Mouse (Mus musculus): ENCODE measurements at regions not wholly inside any gene's neighbourhood (a gene's known extent, or its start where the extent isn't known, plus 50 kb on each side); places are given as distances from the start of the nearest gene placed in this dataset.

DNA sequence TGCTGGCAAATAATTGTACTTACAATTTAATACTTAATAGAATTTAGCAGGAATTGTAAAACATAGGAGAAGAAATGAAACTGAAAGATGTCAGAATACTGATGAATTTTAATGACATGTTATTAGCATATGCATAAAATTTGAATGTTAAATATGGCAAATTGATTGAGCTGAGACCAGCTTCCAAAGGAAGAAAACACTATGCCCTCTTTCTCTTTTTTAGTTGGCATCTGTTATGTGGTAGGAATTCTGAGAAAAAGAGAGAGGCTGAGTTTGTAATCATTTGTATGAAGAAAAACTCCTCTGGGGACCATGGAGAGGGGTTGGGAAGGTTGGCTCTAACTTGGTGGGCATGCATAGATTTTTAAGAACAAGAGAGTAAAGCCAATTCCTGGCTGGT is 224.2 kb downstream of the Gm11077 start:
- H3K36me3 ChIP-seq = no peaks in the 10 kb centered on the region
- H3K4me1 ChIP-seq (replicated peaks) = peaks cover 8% of the 10 kb centered on the region; the same call in 1 of the 2 replicates
- DNase-seq (ENCODE audit: low spot score) = no peak
- H3K4me3 ChIP-seq = no peak overlapping the region
- H3K9me3 ChIP-seq = no peaks in the 10 kb centered on the region
- H3K27ac ChIP-seq = no peak overlapping the region
- no peaks in the 10 kb centered on the region for H3K27me3 ChIP-seq (ENCODE audit: insufficient read depth, poor library complexity, severe bottlenecking)

DNA sequence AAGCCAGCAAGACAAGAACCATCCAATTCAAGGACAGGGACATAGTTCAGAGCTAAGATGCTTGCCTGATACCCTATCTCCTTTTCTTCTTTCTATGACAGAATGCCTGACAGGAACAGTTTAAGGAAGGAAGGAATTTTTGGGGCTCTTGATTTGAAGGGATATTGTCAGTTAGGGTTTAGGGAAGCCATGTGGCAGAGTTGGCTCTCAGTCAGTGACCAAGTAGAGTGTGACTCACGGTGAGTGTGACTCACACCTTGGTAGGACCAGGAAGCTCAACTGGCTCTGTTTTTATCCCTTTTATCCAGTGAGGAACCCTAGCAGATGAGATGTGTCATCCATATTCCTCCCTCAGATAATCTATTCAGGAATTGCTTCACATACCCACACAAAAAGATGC is 224.6 kb downstream of the Gm11077 start:
- Histone ChIP-seq H3K9me3 (no peaks in the 10 kb centered on the region), H3K36me3 (no peaks in the 10 kb centered on the region), H3K4me1 (replicated peaks) (peaks cover 8% of the 10 kb centered on the region; the same call in 1 of the 2 replicates), H3K27ac (no peak overlapping the region), H3K4me3 (no peak overlapping the region), H3K27me3 (ENCODE audit: insufficient read depth, poor library complexity, severe bottlenecking) (no peaks in the 10 kb centered on the region)
- WGBS = 83% methylated on average over 1 of the region's 1 CpGs
- DNase-seq (ENCODE audit: low spot score) = no peak

DNA sequence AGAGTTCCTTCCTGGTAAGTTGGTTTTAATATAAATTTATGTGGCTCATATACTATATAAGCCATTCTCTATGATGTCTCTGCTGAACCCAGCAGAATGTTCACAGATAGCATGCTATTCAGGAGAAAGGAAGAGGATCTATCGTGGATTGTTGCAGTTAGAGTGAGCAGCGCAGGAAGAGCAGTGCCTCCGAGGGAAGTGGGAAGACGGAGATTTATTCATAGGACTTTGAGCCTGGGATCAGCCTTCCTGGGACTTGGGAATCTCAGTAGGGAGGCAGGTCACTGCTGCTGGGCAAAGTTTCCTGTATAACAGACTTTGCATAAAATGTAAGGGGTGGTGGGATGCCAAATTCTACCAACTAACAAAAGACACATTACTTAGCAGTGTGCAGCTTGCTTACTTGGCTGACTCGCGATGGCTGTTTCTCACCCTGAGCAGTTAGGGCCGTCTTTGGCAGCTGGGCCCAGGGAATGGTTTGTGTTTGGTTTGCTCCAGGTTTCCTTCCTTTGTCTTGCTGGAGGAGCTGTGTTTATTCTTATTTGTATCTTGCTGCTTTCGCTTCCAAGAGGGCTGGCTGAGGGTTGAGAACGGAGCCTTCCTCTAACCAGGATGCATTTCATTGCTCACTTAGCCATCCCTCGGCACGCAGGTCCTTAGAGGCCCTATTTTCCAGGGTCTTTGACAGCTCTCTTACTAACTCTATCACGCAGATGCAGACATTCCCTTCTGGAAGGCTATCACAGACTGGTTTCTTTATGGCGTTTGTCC is 226.9 kb downstream of the Gm11077 start:
- Histone ChIP-seq H3K4me3 (no peak overlapping the region), H3K9me3 (no peaks in the 10 kb centered on the region), H3K36me3 (no peaks in the 10 kb centered on the region), H3K27me3 (ENCODE audit: insufficient read depth, poor library complexity, severe bottlenecking) (no peaks in the 10 kb centered on the region), H3K4me1 (replicated peaks) (peaks cover 8% of the 10 kb centered on the region; the same call in 1 of the 2 replicates), H3K27ac (peak overlapping the region; percentile 13)
- DNase-seq (ENCODE audit: low spot score) = no peak
- WGBS = 75% methylated on average over 13 of the region's 13 CpGs

DNA sequence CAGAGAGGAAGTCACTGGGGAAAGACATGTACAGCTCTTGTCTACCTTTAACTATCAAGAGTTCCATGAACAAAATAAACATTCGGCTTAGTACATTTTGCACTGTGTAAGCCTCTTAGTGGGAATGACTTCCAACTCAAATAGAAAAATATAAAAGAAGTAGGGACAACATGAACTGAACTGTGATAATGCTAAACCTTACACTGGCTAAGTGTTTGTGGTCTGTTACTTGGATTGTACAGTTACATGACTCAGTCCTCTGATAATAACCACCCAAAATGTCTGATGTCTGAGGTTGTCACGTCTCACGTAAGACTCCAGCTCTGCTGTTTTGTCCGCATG is 227.4 kb downstream of the Gm11077 start:
- H3K36me3 ChIP-seq = no peaks in the 10 kb centered on the region
- H3K27me3 ChIP-seq (ENCODE audit: insufficient read depth, poor library complexity, severe bottlenecking) = no peaks in the 10 kb centered on the region
- 93% methylated on average over 4 of the region's 4 CpGs for WGBS
- peaks cover 8% of the 10 kb centered on the region; the same call in 1 of the 2 replicates for H3K4me1 ChIP-seq (replicated peaks)
- H3K9me3 ChIP-seq = no peaks in the 10 kb centered on the region
- no peak overlapping the region for H3K27ac ChIP-seq
- no peak overlapping the region for H3K4me3 ChIP-seq
- no peak for DNase-seq (ENCODE audit: low spot score)

DNA sequence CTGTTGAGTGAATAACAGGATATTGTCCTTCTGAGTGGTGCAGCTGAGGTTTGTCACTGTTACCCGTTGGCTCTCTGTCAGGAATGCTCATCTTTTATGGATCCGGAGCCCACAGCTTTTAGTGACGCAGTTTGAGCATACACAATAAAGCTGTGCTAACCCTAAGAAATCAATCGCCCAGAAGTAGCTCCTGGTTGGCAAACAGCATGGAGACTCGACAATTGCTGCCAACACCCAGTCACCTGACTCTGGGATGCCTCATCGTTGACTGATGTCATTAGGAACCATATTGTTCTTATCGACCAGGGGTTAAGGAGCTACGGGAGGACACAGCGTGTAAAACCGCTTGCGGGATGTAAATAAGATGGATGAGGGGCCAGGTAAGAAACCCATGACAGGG is 232.9 kb downstream of the Gm11077 start:
- peak; percentile 37 for DNase-seq (ENCODE audit: low spot score)
- Histone ChIP-seq H3K27ac (peak overlapping the region; percentile 81), H3K4me3 (peak overlapping the region; percentile 34), H3K36me3 (no peaks in the 10 kb centered on the region), H3K9me3 (no peaks in the 10 kb centered on the region), H3K4me1 (replicated peaks) (peaks cover 36% of the 10 kb centered on the region), H3K27me3 (ENCODE audit: insufficient read depth, poor library complexity, severe bottlenecking) (no peaks in the 10 kb centered on the region)
- WGBS = 36% methylated on average over 11 of the region's 11 CpGs

DNA sequence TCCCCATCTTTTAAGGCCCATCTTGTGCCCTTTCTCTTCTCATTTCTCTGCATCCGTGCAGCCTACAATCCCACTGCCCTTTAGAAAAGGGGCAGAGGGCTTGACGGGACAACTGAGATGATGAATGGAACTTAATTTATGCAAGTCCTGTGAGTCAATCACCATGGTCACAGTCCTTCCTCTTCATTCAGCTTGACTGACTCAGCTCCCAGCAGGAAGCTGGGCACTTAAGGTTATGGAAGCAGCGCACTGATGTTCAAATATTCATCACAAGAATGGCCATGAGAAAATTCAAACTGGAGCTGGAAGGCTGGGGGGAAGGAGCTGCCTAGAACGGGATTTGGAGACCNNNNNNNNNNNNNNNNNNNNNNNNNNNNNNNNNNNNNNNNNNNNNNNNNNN is 233.5 kb downstream of the Gm11077 start:
- Histone ChIP-seq H3K4me1 (replicated peaks) (peaks cover 36% of the 10 kb centered on the region), H3K9me3 (no peaks in the 10 kb centered on the region), H3K36me3 (no peaks in the 10 kb centered on the region), H3K27me3 (ENCODE audit: insufficient read depth, poor library complexity, severe bottlenecking) (no peaks in the 10 kb centered on the region), H3K27ac (peak overlapping the region; percentile 81), H3K4me3 (peak overlapping the region; percentile 34)
- DNase-seq (ENCODE audit: low spot score) = peak; percentile 59
- WGBS = 28% methylated on average over 4 of the region's 4 CpGs

DNA sequence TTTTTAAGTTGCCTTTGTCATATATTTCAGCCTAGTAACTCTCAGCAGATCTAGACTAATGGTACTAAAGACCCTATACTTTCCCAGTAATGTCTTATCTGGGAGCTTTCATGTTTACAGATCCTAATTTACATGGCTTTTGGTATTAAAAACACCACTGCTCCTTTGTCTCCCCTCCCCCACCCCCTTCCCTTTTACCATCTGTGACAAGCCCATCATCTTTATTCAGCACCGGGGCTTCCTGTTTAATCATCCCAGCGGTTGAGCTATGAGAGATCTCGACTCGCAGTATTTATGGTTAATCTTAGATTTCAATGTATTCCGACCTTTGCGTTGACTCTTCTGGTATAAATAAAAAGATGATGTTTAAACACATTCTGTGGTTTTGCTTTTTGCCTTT is 244.6 kb downstream of the Gm11077 start:
- no peaks in the 10 kb centered on the region for H3K36me3 ChIP-seq
- no peaks in the 10 kb centered on the region for H3K9me3 ChIP-seq
- no peaks in the 10 kb centered on the region for H3K4me1 ChIP-seq (replicated peaks)
- no peak for DNase-seq (ENCODE audit: low spot score)
- H3K27me3 ChIP-seq (ENCODE audit: insufficient read depth, poor library complexity, severe bottlenecking) = no peaks in the 10 kb centered on the region
- H3K4me3 ChIP-seq = no peak overlapping the region
- H3K27ac ChIP-seq = 0 out of 2 replicates have a peak overlapping the region, but pooled peaks have one; percentile 35
- 81% methylated on average over 6 of the region's 6 CpGs for WGBS

DNA sequence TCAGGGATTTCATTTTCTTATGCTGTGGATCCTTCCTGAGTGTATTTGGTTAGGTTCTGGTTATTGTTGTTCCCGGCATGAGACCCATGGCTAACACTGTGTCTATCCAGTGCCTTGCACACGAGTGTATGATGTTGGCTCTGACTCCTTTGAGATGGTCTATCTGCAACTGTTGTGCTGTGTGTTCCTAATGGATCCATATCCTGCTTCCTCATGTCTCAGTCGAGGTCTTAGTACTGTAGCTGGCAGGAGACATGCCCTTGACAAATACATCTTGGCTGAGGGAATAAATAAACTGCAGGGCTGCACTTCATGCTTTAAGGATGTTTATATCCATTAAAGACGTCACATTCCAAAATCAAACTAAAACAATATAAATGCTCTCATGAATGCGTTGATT is 247.9 kb downstream of the Gm11077 start:
- H3K27me3 ChIP-seq (ENCODE audit: insufficient read depth, poor library complexity, severe bottlenecking) = no peaks in the 10 kb centered on the region
- WGBS = 87% methylated on average over 5 of the region's 5 CpGs
- H3K4me1 ChIP-seq (replicated peaks) = no peaks in the 10 kb centered on the region
- DNase-seq (ENCODE audit: low spot score) = no peak
- no peak overlapping the region for H3K4me3 ChIP-seq
- no peaks in the 10 kb centered on the region for H3K9me3 ChIP-seq
- no peak overlapping the region for H3K27ac ChIP-seq
- no peaks in the 10 kb centered on the region for H3K36me3 ChIP-seq

DNA sequence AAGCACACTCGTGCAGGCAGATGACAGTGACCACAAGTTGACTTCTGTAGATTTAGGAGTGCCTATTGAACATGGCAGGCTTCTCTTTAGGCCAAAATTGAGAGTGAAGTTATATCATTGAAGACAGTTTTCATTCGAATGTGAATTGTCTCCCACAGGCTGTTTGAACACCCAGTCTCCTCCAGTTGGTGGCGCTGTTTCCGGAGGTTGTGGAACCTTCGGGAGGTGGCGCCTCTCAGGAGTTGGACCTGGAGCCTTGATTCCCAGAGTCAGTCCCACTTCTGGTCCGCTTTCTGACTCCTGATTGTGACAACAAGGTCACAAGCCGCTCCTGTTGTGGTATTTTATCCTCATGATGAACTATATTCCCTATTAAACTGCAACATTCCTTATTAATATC is 254.5 kb downstream of the Gm11077 start:
- Histone ChIP-seq H3K4me3 (no peak overlapping the region), H3K4me1 (replicated peaks) (no peaks in the 10 kb centered on the region), H3K27me3 (ENCODE audit: insufficient read depth, poor library complexity, severe bottlenecking) (no peaks in the 10 kb centered on the region), H3K36me3 (no peaks in the 10 kb centered on the region), H3K9me3 (peaks cover 4% of the 10 kb centered on the region; the same call in 1 of the 2 replicates), H3K27ac (no peak overlapping the region)
- DNase-seq (ENCODE audit: low spot score) = no peak
- WGBS = 93% methylated on average over 8 of the region's 8 CpGs

DNA sequence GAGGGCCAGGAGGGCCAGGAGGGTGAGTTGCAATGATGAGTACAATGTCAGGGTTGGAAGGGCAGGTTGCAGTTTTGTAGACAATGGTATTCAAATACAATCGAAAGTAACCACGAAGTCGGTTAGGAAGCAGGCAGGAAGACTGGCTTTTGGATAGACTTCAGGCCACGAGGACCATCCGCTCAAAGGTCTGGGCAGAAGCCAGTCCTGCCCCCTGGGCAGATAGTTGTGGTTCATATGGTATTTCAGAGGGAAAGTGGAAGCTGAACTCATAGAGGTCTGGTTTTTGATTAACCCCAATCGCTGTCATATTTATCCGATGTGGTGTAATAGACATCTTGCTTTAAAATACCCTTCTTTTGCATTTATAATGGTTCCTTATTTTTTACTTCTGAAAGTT is 255.2 kb downstream of the Gm11077 start:
- H3K27ac ChIP-seq = no peak overlapping the region
- no peaks in the 10 kb centered on the region for H3K4me1 ChIP-seq (replicated peaks)
- 97% methylated on average over 7 of the region's 7 CpGs for WGBS
- H3K4me3 ChIP-seq = no peak overlapping the region
- DNase-seq (ENCODE audit: low spot score) = no peak
- H3K36me3 ChIP-seq = no peaks in the 10 kb centered on the region
- peaks cover 4% of the 10 kb centered on the region; the same call in 1 of the 2 replicates for H3K9me3 ChIP-seq
- H3K27me3 ChIP-seq (ENCODE audit: insufficient read depth, poor library complexity, severe bottlenecking) = no peaks in the 10 kb centered on the region

DNA sequence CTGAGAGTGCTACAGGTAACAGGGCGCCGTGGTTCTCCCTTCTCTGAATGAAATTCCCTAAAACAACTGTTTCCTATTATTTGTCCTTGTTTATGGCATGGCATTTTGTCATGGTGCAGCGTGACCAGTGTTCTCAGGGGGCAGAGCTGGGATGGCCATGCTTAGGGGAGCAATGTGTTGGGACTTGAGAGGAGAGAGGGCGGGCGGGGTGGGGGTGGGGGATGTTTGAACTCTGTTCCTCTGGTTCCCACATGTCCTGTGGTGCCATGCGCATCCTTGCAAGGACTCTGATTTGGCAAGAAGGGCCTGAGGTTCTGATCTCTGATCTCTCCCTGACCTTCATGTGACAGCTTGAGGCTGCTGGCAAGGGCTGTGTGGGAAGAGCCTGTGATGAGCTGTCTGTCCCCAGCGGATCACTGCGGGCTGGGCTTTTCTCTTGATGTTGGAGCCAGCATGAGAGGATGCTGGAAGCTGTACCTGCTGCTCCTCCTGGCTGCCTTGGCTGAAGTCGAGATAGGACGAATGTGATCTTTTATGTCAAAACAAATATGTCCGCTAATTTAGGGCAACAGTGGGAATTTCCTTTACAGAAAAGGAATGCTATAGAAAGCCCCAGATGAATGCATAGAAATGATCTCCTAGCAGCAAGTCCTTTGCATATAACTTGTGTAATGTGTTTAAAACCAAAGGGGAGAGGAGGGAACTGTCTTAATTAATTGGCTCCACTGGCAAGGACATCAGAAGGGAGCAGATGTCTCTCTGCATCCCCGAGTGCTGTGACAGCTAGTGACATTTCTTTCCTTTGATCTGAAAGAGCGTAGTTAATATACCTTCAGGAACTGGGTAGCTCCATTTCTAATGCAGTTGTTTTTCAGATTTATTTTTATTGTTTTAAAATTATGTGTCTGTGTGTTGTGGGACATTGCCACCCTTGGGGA is 255.2 kb upstream of the Pde3a start:
- H3K36me3 ChIP-seq = no peaks in the 10 kb centered on the region
- peaks cover 11% of the 10 kb centered on the region; the same call in 1 of the 2 replicates for H3K9me3 ChIP-seq
- 65% methylated on average over 13 of the region's 13 CpGs for WGBS
- H3K4me1 ChIP-seq (replicated peaks) = 0 out of 2 replicates have a peak, but pooled peaks cover 5% of the 10 kb centered on the region
- H3K27me3 ChIP-seq (ENCODE audit: insufficient read depth, poor library complexity, severe bottlenecking) = no peaks in the 10 kb centered on the region
- peak overlapping the region; percentile 30; the same call in 1 of the 2 replicates for H3K27ac ChIP-seq
- DNase-seq (ENCODE audit: low spot score) = peak; percentile 49
- H3K4me3 ChIP-seq = no peak overlapping the region

DNA sequence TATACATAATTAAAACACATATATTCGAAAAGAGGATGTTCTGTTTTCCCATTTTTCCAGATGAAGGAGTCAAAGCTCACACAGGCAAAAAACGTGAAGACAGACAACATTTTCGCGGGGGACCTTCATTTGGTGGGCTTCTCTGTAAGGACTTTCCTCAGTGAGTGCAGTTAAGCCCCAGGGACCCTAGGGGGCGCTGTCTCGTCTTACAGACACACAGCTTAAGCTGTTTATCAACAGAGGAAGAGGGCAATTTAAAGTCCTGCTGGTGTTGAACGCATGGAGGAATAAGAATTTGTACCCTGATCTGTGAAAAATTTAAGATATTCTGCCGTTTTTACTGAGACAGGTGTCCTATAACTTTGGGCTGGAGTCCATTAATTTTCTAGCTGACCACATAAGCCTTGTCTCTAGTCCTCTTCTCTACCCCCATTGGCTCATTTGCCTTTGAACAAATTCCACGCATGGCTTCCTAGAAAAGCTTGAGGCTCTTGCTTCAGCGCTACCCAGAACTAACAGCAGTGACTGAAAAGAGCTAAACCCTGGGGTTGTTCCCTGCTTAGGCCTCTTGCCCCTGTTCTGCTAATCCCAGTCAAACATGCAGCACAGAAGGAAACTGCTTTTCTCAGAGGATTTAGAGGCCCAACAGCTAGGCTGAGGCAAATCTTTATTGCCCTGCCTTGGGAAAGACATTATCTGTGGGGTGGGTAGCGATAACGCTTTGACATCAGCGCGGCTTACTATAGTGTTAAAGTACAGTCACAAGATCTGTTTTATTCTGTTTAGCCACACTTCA is 253.5 kb upstream of the Pde3a start:
- 0 out of 2 replicates have a peak, but pooled peaks cover 5% of the 10 kb centered on the region for H3K4me1 ChIP-seq (replicated peaks)
- H3K27me3 ChIP-seq (ENCODE audit: insufficient read depth, poor library complexity, severe bottlenecking) = no peaks in the 10 kb centered on the region
- peak; percentile 15 for DNase-seq (ENCODE audit: low spot score)
- H3K36me3 ChIP-seq = no peaks in the 10 kb centered on the region
- H3K9me3 ChIP-seq = peaks cover 11% of the 10 kb centered on the region; the same call in 1 of the 2 replicates
- WGBS = 74% methylated on average over 14 of the region's 14 CpGs
- H3K4me3 ChIP-seq = no peak overlapping the region
- no peak overlapping the region for H3K27ac ChIP-seq

Data from hindbrain, embryonic 10.5 days (tissue).